Mouse (Mus musculus) limb, embryonic 14.5 days (tissue): ENCODE results near the gene Rag1. TPM values are rescaled to one million over a fixed set of nuclear protein-coding genes. Genes with fewer than 3 reads are reported as not detected.

Experiments
- ATAC-seq: fragments of 200-750 bp; cut with Nextera tagmentation; 2 replicates; pipeline ENCODE4 v1.8.0; 2017; ENCODE audit warnings: low read depth, moderate number of reproducible peaks, moderate TSS enrichment; ENCODE audit not compliant: low FRiP score
- DNase-seq: peaks from one replicate; pipeline ENCODE4 v3.0.0-alpha.2; 2015; ENCODE audit warnings: low spot score
- H3K27ac ChIP-seq: fragments of 300-500 bp; sonication (generic); replicated peaks from 2 replicates; pipeline ENCODE4 v1.5.1; 2014; ENCODE audit warnings: low read depth, mild to moderate bottlenecking, low read length, moderate library complexity, mixed read lengths
- H3K27me3 ChIP-seq: fragments of 300-500 bp; sonication (generic); 2 replicates; pipeline ENCODE4 v1.6.1; 2014; ENCODE audit warnings: low read length, mixed read lengths; ENCODE audit not compliant: control insufficient read depth, insufficient read depth
- H3K36me3 ChIP-seq: fragments of 300-500 bp; sonication (generic); 2 replicates; pipeline ENCODE4 v1.6.1; 2014; ENCODE audit warnings: mild to moderate bottlenecking, low read length, moderate library complexity, mixed read lengths; ENCODE audit not compliant: control insufficient read depth, insufficient read depth
- H3K4me1 ChIP-seq: fragments of 300-500 bp; sonication (generic); 2 replicates; pipeline ENCODE4 v1.6.1; 2014; ENCODE audit warnings: antibody characterized with exemption, low read length, mixed read lengths; ENCODE audit not compliant: control insufficient read depth, insufficient read depth
- H3K4me2 ChIP-seq: fragments of 300-500 bp; sonication (generic); replicated peaks from 2 replicates; pipeline ENCODE4 v1.6.1; 2014; ENCODE audit warnings: low read depth, mild to moderate bottlenecking, low read length, moderate library complexity; ENCODE audit not compliant: severe bottlenecking
- H3K4me3 ChIP-seq: fragments of 300-500 bp; sonication (generic); replicated peaks from 2 replicates; pipeline ENCODE4 v1.5.1; 2014; ENCODE audit warnings: low read length
- H3K9ac ChIP-seq: fragments of 300-500 bp; sonication (generic); 2 replicates; pipeline ENCODE4 v1.6.1; 2014; ENCODE audit warnings: mild to moderate bottlenecking, low read depth, low read length, moderate library complexity; ENCODE audit not compliant: severe bottlenecking
- H3K9me3 ChIP-seq: fragments of 300-500 bp; sonication (generic); 2 replicates; pipeline ENCODE4 v1.6.1; 2016; ENCODE audit warnings: low read length; ENCODE audit not compliant: control insufficient read depth
- POLR2A ChIP-seq: fragments of 200-500 bp; IDR thresholded peaks from 2 replicates; pipeline ENCODE4 v1.8.0; 2012; ENCODE audit warnings: inconsistent platforms, mild to moderate bottlenecking, moderate library complexity, borderline replicate concordance; ENCODE audit not compliant: insufficient read depth, insufficient read length; ENCODE audit errors: extremely low read depth
- WGBS: fragments of 180-500 bp; shearing (Covaris S2); extraction: QIAGEN DNeasy Blood & Tissue Kit; methylation state at CpG from one replicate; pipeline ENCODE4 v1.1.7; 2014; 5-methylcytosine and 5-hydroxymethylcytosine counted together
- polyA plus RNA-seq, 2 experiments: library from polyadenylated mRNA; depleted of rRNA in 1 of 2; stranded (reverse) in 1 of 2; unstranded in 1 of 2; fragments of >200 nt; fragmentation: Nextera tagmentation in 1 of 2; extraction: Ambion mirVana in 1 of 2; gene quantifications; 2 replicates each; pipeline versions ENCODE4 v1.2.1 to v1.2.3; 2012 to 2014

Gene Rag1
- polyA plus RNA-seq, 2 experiments = 0.14 to 0.15 TPM

- no peak overlapping the region for H3K9ac ChIP-seq
- TF ChIP-seq POLR2A = no peak
- 88% methylated on average over 3 of the region's 3 CpGs for WGBS
- no peaks in the 10 kb centered on the region for H3K9me3 ChIP-seq
- no peak for DNase-seq
- no peak for ATAC-seq
- no peak overlapping the region for H3K27ac ChIP-seq
- H3K4me2 ChIP-seq = no peak overlapping the region
- H3K27me3 ChIP-seq = no peaks in the 10 kb centered on the region
- no peaks in the 10 kb centered on the region for H3K4me1 ChIP-seq
- no peak overlapping the region for H3K4me3 ChIP-seq
- H3K36me3 ChIP-seq = peaks cover 3% of the 10 kb centered on the region; the same call in 1 of the 2 replicates
Measured at GRCm38 (mm10) chr2:101610861-101611260, 38.4 kb downstream of the Rag1 start.

GRCm38 (mm10) chr2:101608232-101608894 lies 40.9 kb downstream of the Rag1 start:
- DNase-seq (no peak), ATAC-seq (no peak)
- 65% methylated on average over 7 of the region's 7 CpGs for WGBS
- Histone ChIP-seq H3K4me2 (no peak overlapping the region), H3K36me3 (peaks cover 3% of the 10 kb centered on the region; the same call in 1 of the 2 replicates), H3K27ac (no peak overlapping the region), H3K4me3 (no peak overlapping the region), H3K9ac (no peak overlapping the region), H3K4me1 (no peaks in the 10 kb centered on the region), H3K27me3 (no peaks in the 10 kb centered on the region), H3K9me3 (no peaks in the 10 kb centered on the region)
- no peak for TF ChIP-seq POLR2A

- 100% methylated on average over 1 of the region's 1 CpGs for WGBS
- H3K36me3 ChIP-seq = no peaks in the 10 kb centered on the region
- no peak overlapping the region for H3K4me3 ChIP-seq
- peaks cover 13% of the 10 kb centered on the region for H3K4me1 ChIP-seq
- H3K27ac ChIP-seq = no peak overlapping the region
- ATAC-seq (no peak), DNase-seq (no peak)
- H3K27me3 ChIP-seq = no peaks in the 10 kb centered on the region
- no peak for TF ChIP-seq POLR2A
- H3K4me2 ChIP-seq = no peak overlapping the region
- no peak overlapping the region for H3K9ac ChIP-seq
- H3K9me3 ChIP-seq = no peaks in the 10 kb centered on the region
Measured at GRCm38 (mm10) chr2:101603099-101603498, 46.2 kb downstream of the Rag1 start.

- Histone ChIP-seq H3K27ac (peak overlapping the region; percentile 82), H3K4me3 (no peak overlapping the region), H3K9me3 (no peaks in the 10 kb centered on the region), H3K4me2 (peak overlapping the region; percentile 22; the same call in 1 of the 2 replicates), H3K36me3 (no peaks in the 10 kb centered on the region), H3K4me1 (peaks cover 13% of the 10 kb centered on the region), H3K9ac (no peak overlapping the region), H3K27me3 (no peaks in the 10 kb centered on the region)
- ATAC-seq (peak; percentile 62; the same call in 1 of the 2 replicates), DNase-seq (peak; percentile 70)
- 7% methylated on average over 8 of the region's 8 CpGs for WGBS
- TF ChIP-seq POLR2A = no peak
Measured at GRCm38 (mm10) chr2:101600703-101601102, 48.6 kb downstream of the Rag1 start.

GRCm38 (mm10) chr2:101598190-101599181 lies 50.8 kb downstream of the Rag1 start:
- H3K36me3 ChIP-seq = no peaks in the 10 kb centered on the region
- 78% methylated on average over 13 of the region's 13 CpGs for WGBS
- no peak overlapping the region for H3K4me2 ChIP-seq
- H3K4me3 ChIP-seq = no peak overlapping the region
- no peak overlapping the region for H3K27ac ChIP-seq
- no peak overlapping the region for H3K9ac ChIP-seq
- TF ChIP-seq POLR2A = no peak
- no peak for DNase-seq
- peaks cover 13% of the 10 kb centered on the region for H3K4me1 ChIP-seq
- H3K27me3 ChIP-seq = no peaks in the 10 kb centered on the region
- no peak for ATAC-seq
- H3K9me3 ChIP-seq = no peaks in the 10 kb centered on the region
